Mouse (Mus musculus): ENCODE data around the gene Brd3.

- TF ChIP-seq CTCF (conservative IDR thresholded peaks at IDR 0.05; ENCODE audit: insufficient read depth, insufficient read length, low read depth, low read length) (no peak), POLR2A (IDR thresholded peaks at IDR 0.05; ENCODE audit: low read depth, low read length) (no peak)
Observed at GRCm38 (mm10) chr2:27504113-27504885, 3.2 kb downstream of the Brd3 start.
